Mouse (Mus musculus): ENCODE measurements around the gene Pygm.

- TF ChIP-seq CTCF (IDR thresholded peaks at IDR 0.05; ENCODE audit: borderline replicate concordance, extremely low read depth, insufficient read depth, insufficient read length) (no peak), POLR2A (IDR thresholded peaks at IDR 0.05; ENCODE audit: borderline replicate concordance, extremely low read depth, insufficient read depth, insufficient read length, poor library complexity, severe bottlenecking) (no peak)
Observed at GRCm38 (mm10) chr19:6354030-6354429, 30.2 kb upstream of the Pygm start.

All from brain, embryonic 14.5 days (tissue).